Mouse (Mus musculus) lung, adult 10 weeks (tissue): ENCODE data around the gene Igsf9b. TPM values are rescaled to one million over a fixed set of nuclear protein-coding genes. Genes with fewer than 3 reads are reported as not detected.

ENCODE experiments used
- polyA plus RNA-seq: library from polyadenylated mRNA; stranded (reverse); fragments of 350-450 nt; fragmentation: Illumina TruSeq; extraction: RNeasy Lipid Tissue Mini Kit (QIAGEN cat#74804); gene quantifications from one replicate; pipeline ENCODE4 v1.2.3, GENCODE M21; 2014; ENCODE audit warnings: low read depth, low replicate concordance; ENCODE audit not compliant: insufficient read depth

The Igsf9b gene
- 0.28 TPM for polyA plus RNA-seq

DNA sequence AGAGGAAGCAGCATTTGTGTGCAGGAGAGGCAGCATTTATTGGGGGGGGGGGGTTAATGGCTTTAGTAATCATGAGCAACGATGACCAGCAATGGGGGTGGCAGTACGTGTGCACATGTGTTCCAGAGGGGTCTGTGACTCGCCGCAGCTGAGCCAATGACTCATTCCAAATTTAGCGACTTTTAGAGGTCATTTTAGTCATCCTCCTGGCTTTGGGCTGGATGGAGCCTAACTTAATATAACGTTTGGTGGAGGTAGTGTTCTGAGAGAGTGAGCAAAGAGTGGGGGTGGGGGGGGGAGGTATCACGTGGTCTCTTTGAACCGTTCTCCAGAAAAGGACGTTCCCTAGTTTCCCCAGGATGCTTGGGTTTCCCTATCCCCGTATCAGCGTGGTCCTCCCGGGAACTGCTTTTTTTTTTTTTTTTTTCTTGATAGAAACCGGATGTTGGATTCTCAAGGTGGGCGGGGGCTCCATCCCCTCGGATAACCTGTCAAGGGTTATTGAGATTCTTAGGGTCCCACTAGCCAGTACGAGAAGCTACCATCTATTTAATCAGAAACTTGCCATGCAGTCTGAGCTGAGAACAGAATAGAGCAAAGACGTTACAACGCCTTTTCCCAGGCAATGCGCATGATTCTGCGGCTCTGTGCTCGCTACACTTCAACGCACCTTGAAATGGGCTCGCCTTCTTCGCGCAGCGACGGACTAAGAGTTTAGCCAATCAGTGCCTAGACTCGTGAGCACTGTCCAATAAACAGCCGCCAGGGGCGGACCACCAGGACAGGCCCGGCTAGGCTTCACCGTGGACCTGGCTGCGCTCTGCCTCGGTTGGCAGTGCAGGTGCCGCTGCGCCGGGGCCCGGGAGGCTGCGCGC, at the start of gene Igsf9b:
Igsf9b (plus strand) TSS at position 794 of the 875 bp plus-strand sequence.

DNA sequence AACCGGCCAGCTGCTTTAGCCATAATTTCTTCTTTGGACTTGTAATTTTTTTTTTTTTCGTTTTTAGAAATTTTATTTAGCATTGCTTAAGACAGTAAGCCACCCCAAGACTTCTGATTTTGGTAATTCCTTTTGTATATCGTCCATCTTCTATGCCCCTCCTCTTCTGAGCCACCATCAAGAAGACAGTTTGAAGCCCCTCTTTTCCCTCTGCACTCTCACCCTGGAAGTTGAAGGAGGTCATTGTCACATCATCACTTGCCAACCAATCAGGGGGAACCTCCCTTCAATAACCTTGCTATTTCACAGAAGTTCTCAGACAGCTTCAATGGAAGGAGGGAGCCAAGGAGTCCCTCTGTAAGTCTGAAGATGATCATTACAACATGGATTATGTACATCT, 97.5 kb downstream of the Igsf9b start, which contains the start of gene Spata19:
Spata19 (plus strand) TSS at position 301 of the 400 bp plus-strand sequence.

Other genes with a start within 250 kb of the Igsf9b start
- gene Jam3, start 143.8 kb upstream of the Igsf9b start, polyA plus RNA-seq, result 11.2 TPM
- not detected for gene Spata19, start 97.6 kb downstream of the Igsf9b start, polyA plus RNA-seq